Mouse (Mus musculus) midbrain, embryonic 14.5 days (tissue): ENCODE measurements at regions not wholly inside any gene's neighbourhood (a gene's known extent, or its start where the extent isn't known, plus 50 kb on each side); places are given as distances from the start of the nearest gene placed in this dataset.
"Not testable (repeated sequence)": the region's sequence is repeated elsewhere in the genome, so short reads cannot be mapped to it uniquely, and the experiment has no call there.

Experiments
- ATAC-seq: fragments of 200-750 bp; cut with Nextera tagmentation; 2 replicates; pipeline ENCODE4 v1.8.0; 2017; ENCODE audit warnings: moderate number of reproducible peaks, moderate library complexity; ENCODE audit not compliant: low FRiP score, low TSS enrichment
- DNase-seq: peaks from one replicate; pipeline ENCODE4 v3.0.0-alpha.2; 2015
- H3K27ac ChIP-seq: fragments of 300-500 bp; sonication (generic); replicated peaks from 2 replicates; pipeline ENCODE4 v1.5.1; 2014; ENCODE audit warnings: mild to moderate bottlenecking, low read depth, low read length, moderate library complexity
- H3K27me3 ChIP-seq: fragments of 300-500 bp; sonication (generic); 2 replicates; pipeline ENCODE4 v1.6.1; 2014; ENCODE audit warnings: low read length, control low read depth, mixed read lengths; ENCODE audit not compliant: control insufficient read depth, insufficient read depth
- H3K36me3 ChIP-seq: fragments of 300-500 bp; sonication (generic); 2 replicates; pipeline ENCODE4 v1.6.1; 2014; ENCODE audit warnings: low read length, control low read depth; ENCODE audit not compliant: control insufficient read depth, insufficient read depth
- H3K4me1 ChIP-seq: fragments of 300-500 bp; sonication (generic); 2 replicates; pipeline ENCODE4 v1.6.1; 2014; ENCODE audit warnings: mild to moderate bottlenecking, antibody characterized with exemption, low read length, control low read depth; ENCODE audit not compliant: control insufficient read depth, insufficient read depth
- H3K4me2 ChIP-seq: fragments of 300-500 bp; sonication (generic); 2 replicates; pipeline ENCODE4 v1.6.1; 2014; ENCODE audit warnings: mild to moderate bottlenecking, low read length, moderate library complexity
- H3K4me3 ChIP-seq: fragments of 300-500 bp; sonication (generic); replicated peaks from 2 replicates; pipeline ENCODE4 v1.5.1; 2014; ENCODE audit warnings: low read depth, low read length
- H3K9ac ChIP-seq: fragments of 300-500 bp; sonication (generic); replicated peaks from 2 replicates; pipeline ENCODE4 v1.6.1; 2014; ENCODE audit warnings: mild to moderate bottlenecking, low read length, moderate library complexity
- H3K9me3 ChIP-seq: fragments of 300-500 bp; sonication (generic); 2 replicates; pipeline ENCODE4 v1.6.1; 2016; ENCODE audit warnings: low read length, control low read depth, mixed read lengths; ENCODE audit not compliant: control insufficient read depth
- WGBS: fragments of 180-500 bp; shearing (Covaris S2); extraction: QIAGEN DNeasy Blood & Tissue Kit; methylation state at CpG from one replicate; pipeline ENCODE4 v1.1.7; 2014; 5-methylcytosine and 5-hydroxymethylcytosine counted together

- DNase-seq (no peak), ATAC-seq (no peak)
- no peak overlapping the region for H3K9ac ChIP-seq
- H3K27ac ChIP-seq, result peak overlapping the region; percentile 77
- no peak overlapping the region for H3K4me2 ChIP-seq
- WGBS, result 91% methylated on average over 2 of the region's 2 CpGs
- no peaks in the 10 kb centered on the region for H3K36me3 ChIP-seq
- no peak overlapping the region for H3K4me3 ChIP-seq
- no peaks in the 10 kb centered on the region for H3K9me3 ChIP-seq
- H3K4me1 ChIP-seq, result no peaks in the 10 kb centered on the region
- no peaks in the 10 kb centered on the region for H3K27me3 ChIP-seq
Measured at GRCm38 (mm10) chr12:48062620-48062942, 1243.9 kb upstream of the Nova1 start.

- no peaks in the 10 kb centered on the region for H3K27me3 ChIP-seq
- no peaks in the 10 kb centered on the region for H3K4me1 ChIP-seq
- ATAC-seq (0 out of 2 replicates have a peak, but pooled peaks have one; percentile 46), DNase-seq (peak; percentile 48)
- no peak overlapping the region for H3K4me3 ChIP-seq
- H3K4me2 ChIP-seq, result no peak overlapping the region
- WGBS, result 68% methylated on average over 8 of the region's 8 CpGs
- no peaks in the 10 kb centered on the region for H3K36me3 ChIP-seq
- H3K27ac ChIP-seq, result peak overlapping the region; percentile 77
- H3K9me3 ChIP-seq, result no peaks in the 10 kb centered on the region
- H3K9ac ChIP-seq, result no peak overlapping the region
Measured at GRCm38 (mm10) chr12:48061898-48062619, 1243.3 kb upstream of the Nova1 start.

- no peak overlapping the region for H3K4me3 ChIP-seq
- no peaks in the 10 kb centered on the region for H3K27me3 ChIP-seq
- H3K36me3 ChIP-seq, result no peaks in the 10 kb centered on the region
- no peak overlapping the region for H3K27ac ChIP-seq
- no peak for ATAC-seq
- H3K9me3 ChIP-seq, result no peaks in the 10 kb centered on the region
- no peaks in the 10 kb centered on the region for H3K4me1 ChIP-seq
- H3K9ac ChIP-seq, result no peak overlapping the region
- no peak for DNase-seq
- H3K4me2 ChIP-seq, result no peak overlapping the region
Measured at GRCm38 (mm10) chr12:48020416-48020815, 1201.7 kb upstream of the Nova1 start.

- Histone ChIP-seq H3K27ac (no peak overlapping the region), H3K36me3 (no peaks in the 10 kb centered on the region), H3K4me2 (no peak overlapping the region), H3K4me1 (no peaks in the 10 kb centered on the region), H3K27me3 (no peaks in the 10 kb centered on the region), H3K9me3 (no peaks in the 10 kb centered on the region), H3K9ac (no peak overlapping the region), H3K4me3 (no peak overlapping the region)
- DNase-seq, result no peak
- no peak for ATAC-seq
Measured at GRCm38 (mm10) chr12:47975868-47976267, 1157.1 kb upstream of the Nova1 start.

GRCm38 (mm10) chr12:47969655-47970054, 1150.9 kb upstream of the Nova1 start:
- H3K27ac ChIP-seq, result no peak overlapping the region
- ATAC-seq (no peak), DNase-seq (no peak)
- no peak overlapping the region for H3K4me3 ChIP-seq
- H3K9ac ChIP-seq, result no peak overlapping the region
- H3K4me2 ChIP-seq, result no peak overlapping the region
- no peaks in the 10 kb centered on the region for H3K27me3 ChIP-seq
- H3K4me1 ChIP-seq, result no peaks in the 10 kb centered on the region
- H3K36me3 ChIP-seq, result no peaks in the 10 kb centered on the region
- WGBS, result 32% methylated on average over 2 of the region's 2 CpGs
- H3K9me3 ChIP-seq, result no peaks in the 10 kb centered on the region

- no peaks in the 10 kb centered on the region for H3K27me3 ChIP-seq
- WGBS, result 91% methylated on average over 8 of the region's 8 CpGs
Measured at GRCm38 (mm10) chr12:47954330-47954729, 1135.6 kb upstream of the Nova1 start.

GRCm38 (mm10) chr12:47939491-47939890, 1120.8 kb upstream of the Nova1 start:
- H3K4me3 ChIP-seq, H3K9me3 ChIP-seq, H3K36me3 ChIP-seq, H3K27me3 ChIP-seq, H3K4me2 ChIP-seq, H3K27ac ChIP-seq, H3K4me1 ChIP-seq, H3K9ac ChIP-seq, ATAC-seq: not testable (repeated sequence)
- peak; percentile 14 for DNase-seq
- 13% methylated on average over 2 of the region's 2 CpGs for WGBS

More at GRCm38 (mm10) chr12:47954330-47954729, 1135.6 kb upstream of the Nova1 start:
- no peaks in the 10 kb centered on the region for H3K36me3 ChIP-seq
- DNase-seq (no peak), ATAC-seq (no peak)
- no peaks in the 10 kb centered on the region for H3K9me3 ChIP-seq
- no peak overlapping the region for H3K4me2 ChIP-seq
- H3K4me1 ChIP-seq, result no peaks in the 10 kb centered on the region
- H3K4me3 ChIP-seq, result no peak overlapping the region
- H3K9ac ChIP-seq, result no peak overlapping the region
- no peak overlapping the region for H3K27ac ChIP-seq

- Histone ChIP-seq H3K9me3 (no peaks in the 10 kb centered on the region), H3K36me3 (no peaks in the 10 kb centered on the region), H3K4me2 (no peak overlapping the region), H3K4me1 (no peaks in the 10 kb centered on the region), H3K4me3 (no peak overlapping the region), H3K27ac (no peak overlapping the region), H3K27me3 (no peaks in the 10 kb centered on the region), H3K9ac (no peak overlapping the region)
- ATAC-seq, result no peak
- WGBS, result 68% methylated on average over 2 of the region's 2 CpGs
- no peak for DNase-seq
Measured at GRCm38 (mm10) chr12:47927007-47927406, 1108.3 kb upstream of the Nova1 start.
